Mouse (Mus musculus) liver, adult 2 months (tissue): ENCODE results near the gene Rab14.

Source experiments
- CTCF ChIP-seq: fragments of 200-500 bp; IDR thresholded peaks from 2 replicates; pipeline ENCODE4 v1.5.1; 2011; ENCODE audit warnings: low read depth, low read length, control low read depth
- POLR2A ChIP-seq: fragments of 200-500 bp; IDR thresholded peaks from 2 replicates; pipeline ENCODE4 v1.6.1; 2011; ENCODE audit warnings: low read length, control low read depth; ENCODE audit not compliant: insufficient read depth; ENCODE audit errors: extremely low read depth

- TF ChIP-seq CTCF: no peak
- no peak for TF ChIP-seq POLR2A
Measured at GRCm38 (mm10) chr2:35208931-35209665, 8.2 kb upstream of the Rab14 start.
